Mouse (Mus musculus) layer of hippocampus, adult 11-12 months (tissue): ENCODE results near the gene Naa38.

ENCODE experiments used
- DNase-seq: peaks from one replicate; pipeline ENCODE4 v3.0.0; 2022; ENCODE audit warnings: low spot score

The Naa38 gene

DNA sequence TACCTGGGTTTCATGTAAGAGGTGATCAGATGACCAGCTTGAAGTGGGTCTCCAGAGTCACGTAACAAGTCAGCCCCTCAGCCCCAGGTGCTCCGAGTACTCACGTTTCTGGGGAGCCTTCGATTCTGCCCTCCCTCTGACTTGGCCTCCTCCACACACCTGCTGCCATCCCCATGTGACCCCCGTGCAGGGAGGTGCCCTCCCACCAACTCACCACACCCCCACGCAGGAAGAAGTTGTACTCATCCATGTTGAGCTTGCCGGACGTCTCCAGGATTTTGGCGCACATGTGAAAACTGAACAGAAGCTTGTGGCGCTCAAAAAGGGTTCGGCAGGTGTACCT, 37.3 kb downstream of the Naa38 start:
- no peak for DNase-seq

DNA sequence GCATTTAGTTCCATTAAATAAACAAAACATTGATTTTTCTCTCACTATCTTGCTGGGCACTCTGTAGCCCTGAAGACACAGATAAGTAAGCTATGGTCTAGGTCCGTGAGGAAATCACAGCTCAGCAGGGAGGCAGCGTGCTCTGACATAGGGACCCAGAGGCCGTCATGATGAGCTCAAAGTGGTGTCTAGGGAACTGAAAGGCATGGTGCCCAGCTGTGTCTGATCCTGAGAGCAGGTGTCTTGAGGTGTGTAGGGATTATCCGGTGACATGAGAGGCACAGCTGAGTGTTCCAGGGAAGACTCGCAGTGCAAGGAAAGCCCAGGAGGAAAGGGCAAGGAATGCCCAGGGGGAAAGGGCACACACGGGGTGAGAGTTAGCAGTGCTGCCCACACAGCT, 37.9 kb downstream of the Naa38 start:
- DNase-seq: no peak

DNA sequence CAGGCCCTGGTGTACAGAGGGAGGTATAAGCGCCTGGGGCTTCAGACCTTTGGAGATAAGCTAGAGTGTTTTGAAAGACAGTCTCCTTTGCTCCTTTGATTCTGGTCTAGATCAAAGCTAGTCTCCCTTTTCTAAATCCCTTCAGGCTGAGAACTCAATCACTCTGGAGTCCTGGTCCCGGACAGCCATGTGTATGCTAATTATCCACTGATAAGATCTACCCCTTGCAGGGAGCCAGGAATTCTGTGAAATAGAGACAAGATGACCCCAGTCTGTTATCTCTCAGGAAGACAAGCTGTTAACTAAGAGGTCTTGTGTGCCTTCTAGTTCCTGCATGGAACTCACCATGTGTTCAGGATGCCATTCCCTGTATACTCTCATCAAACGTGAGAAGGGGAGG, 42.0 kb downstream of the Naa38 start:
- DNase-seq: no peak

GRCm38 (mm10) chr11:69443328-69443727, 48.0 kb downstream of the Naa38 start:
- no peak for DNase-seq
